Mouse (Mus musculus) liver, embryonic 14.5 days (tissue): Measurements from ENCODE around the gene Ttc21a. TPM values are rescaled to one million over a fixed set of nuclear protein-coding genes. Genes with fewer than 3 reads are reported as not detected.

Experiments
- ATAC-seq: fragments of 200-750 bp; cut with Nextera tagmentation; 2 replicates; pipeline ENCODE4 v1.8.0; 2017; ENCODE audit warnings: moderate number of reproducible peaks, mild to moderate bottlenecking, moderate library complexity; ENCODE audit not compliant: insufficient read depth
- DNase-seq, 3 experiments: peaks; one replicate each; pipeline ENCODE4 v3.0.0-alpha.2; 2012 to 2013; ENCODE audit warnings: low read depth in 3 of 3, low spot score in 3 of 3
- H3K27ac ChIP-seq: fragments of 300-500 bp; sonication (generic); 2 replicates; pipeline ENCODE4 v1.5.1; 2014; ENCODE audit warnings: moderate library complexity, mild to moderate bottlenecking, control low read depth, inconsistent platforms
- H3K27me3 ChIP-seq: fragments of 300-500 bp; sonication (generic); 2 replicates; pipeline ENCODE4 v1.6.1; 2014; ENCODE audit warnings: mild to moderate bottlenecking, low read length, moderate library complexity; ENCODE audit not compliant: control insufficient read depth, insufficient read depth
- H3K36me3 ChIP-seq: fragments of 300-500 bp; sonication (generic); replicated peaks from 2 replicates; pipeline ENCODE4 v1.6.1; 2014; ENCODE audit warnings: low read depth; ENCODE audit not compliant: control insufficient read depth, insufficient read depth
- H3K4me1 ChIP-seq, 2 experiments: fragments of 200-500 bp in 1 of 2; fragments of 300-500 bp in 1 of 2; sonication (generic) in 1 of 2; replicated peaks; 2 replicates each; pipeline ENCODE4 v1.6.1; 2012 to 2014; ENCODE audit warnings: antibody characterized with exemption in 1 of 2, inconsistent platforms in 1 of 2, low read length in 1 of 2; ENCODE audit not compliant: control insufficient read depth in 2 of 2, insufficient read depth in 2 of 2
- H3K4me2 ChIP-seq: fragments of 300-500 bp; sonication (generic); 2 replicates; pipeline ENCODE4 v1.6.1; 2014; ENCODE audit warnings: low read depth, mild to moderate bottlenecking, control low read depth, moderate library complexity
- H3K4me3 ChIP-seq, 2 experiments: fragments of 200-500 bp in 1 of 2; fragments of 300-500 bp in 1 of 2; sonication (generic) in 1 of 2; 2 replicates each; pipeline ENCODE4 v1.5.1; 2012 to 2014; ENCODE audit warnings: low read depth in 2 of 2, low read length in 2 of 2, mild to moderate bottlenecking in 2 of 2, control low read depth in 1 of 2, inconsistent platforms in 1 of 2, moderate library complexity in 1 of 2; ENCODE audit not compliant: insufficient read depth in 1 of 2
- H3K9ac ChIP-seq: fragments of 300-500 bp; sonication (generic); replicated peaks from 2 replicates; pipeline ENCODE4 v1.6.1; 2014; ENCODE audit warnings: mild to moderate bottlenecking, control low read depth, moderate library complexity
- H3K9me3 ChIP-seq: fragments of 300-500 bp; sonication (generic); 2 replicates; pipeline ENCODE4 v1.6.1; 2016; ENCODE audit warnings: low read length, mixed read lengths; ENCODE audit not compliant: control insufficient read depth
- CTCF ChIP-seq: IDR thresholded peaks from 2 replicates; pipeline ENCODE4 v1.5.1; 2016; ENCODE audit warnings: antibody characterized with exemption, low read depth, control low read depth
- EP300 ChIP-seq: IDR thresholded peaks from 2 replicates; pipeline ENCODE4 v1.6.1; 2016; ENCODE audit warnings: antibody characterized with exemption, low read depth
- WGBS: fragments of 180-500 bp; shearing (Covaris S2); extraction: QIAGEN DNeasy Blood & Tissue Kit; methylation state at CpG from one replicate; pipeline ENCODE4 v1.1.7; 2014; ENCODE audit not compliant: insufficient replicate concordance; 5-methylcytosine and 5-hydroxymethylcytosine counted together
- polyA plus RNA-seq, 2 experiments: library from polyadenylated mRNA; depleted of rRNA in 1 of 2; stranded (reverse) in 1 of 2; unstranded in 1 of 2; fragments of >200 nt; fragmentation: Nextera tagmentation in 1 of 2; extraction: Ambion mirVana in 1 of 2; gene quantifications; 2 replicates each; pipeline versions ENCODE4 v1.2.1 to v1.2.3; 2012 to 2014

Gene Ttc21a
- polyA plus RNA-seq, 2 experiments: 0.11 to 0.22 TPM

GRCm38 (mm10) chr9:119970221-119970620 lies 32.8 kb downstream of the Ttc21a start:
- Histone ChIP-seq H3K9ac (no peak overlapping the region), H3K4me1 (no peaks in the 10 kb centered on the region), H3K4me2 (no peak overlapping the region), H3K27me3 (no peaks in the 10 kb centered on the region), H3K27ac (no peak overlapping the region), H3K36me3 (no peaks in the 10 kb centered on the region), H3K9me3 (no peaks in the 10 kb centered on the region), H3K4me3 (no peak overlapping the region)
- WGBS: 40% methylated on average over 6 of the region's 6 CpGs
- TF ChIP-seq CTCF: peak; percentile 65
- no peak for TF ChIP-seq EP300
- ATAC-seq: no peak
- no peak for DNase-seq

- Histone ChIP-seq H3K4me3 (no peak overlapping the region), H3K27me3 (no peaks in the 10 kb centered on the region), H3K36me3 (no peaks in the 10 kb centered on the region), H3K9ac (no peak overlapping the region), H3K4me2 (no peak overlapping the region), H3K4me1 (no peaks in the 10 kb centered on the region), H3K9me3 (no peaks in the 10 kb centered on the region), H3K27ac (no peak overlapping the region)
- WGBS: 68% methylated on average over 7 of the region's 7 CpGs
- no peak for ATAC-seq
- TF ChIP-seq CTCF (no peak), EP300 (no peak)
- no peak for DNase-seq
Observed at GRCm38 (mm10) chr9:119970763-119971656, 33.6 kb downstream of the Ttc21a start.

DNA sequence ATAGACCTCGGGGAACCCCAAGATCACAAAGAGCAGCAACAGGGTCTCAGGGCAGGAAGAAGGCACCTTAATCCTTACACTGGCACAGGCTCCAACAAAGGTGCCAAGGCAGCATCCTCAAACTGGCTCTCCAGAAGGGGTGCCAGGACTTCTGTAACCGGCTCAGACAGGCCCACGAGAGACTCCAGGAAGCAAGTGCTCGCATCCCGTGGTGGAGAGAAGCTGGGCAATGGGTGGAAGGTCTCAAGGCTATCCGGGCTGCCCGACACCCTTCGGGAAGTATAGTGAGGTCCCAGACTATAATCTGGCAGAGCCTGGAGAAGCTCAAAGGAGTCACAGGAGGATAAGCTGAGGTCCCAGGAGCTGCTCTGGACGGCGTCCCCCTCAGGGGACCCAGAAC lies 34.8 kb downstream of the Ttc21a start:
- H3K4me2 ChIP-seq: no peak overlapping the region
- ATAC-seq (no peak), DNase-seq (no peak)
- TF ChIP-seq CTCF (no peak), EP300 (no peak)
- no peaks in the 10 kb centered on the region for H3K27me3 ChIP-seq
- H3K9me3 ChIP-seq: no peaks in the 10 kb centered on the region
- WGBS: 76% methylated on average over 10 of the region's 10 CpGs
- peaks cover 0 to 5% of the 10 kb centered on the region in 2 experiments; a peak in 3 of 4 replicates for H3K4me1 ChIP-seq
- H3K27ac ChIP-seq: no peak overlapping the region
- H3K9ac ChIP-seq: no peak overlapping the region
- no peaks in the 10 kb centered on the region for H3K36me3 ChIP-seq
- no peak overlapping the region for H3K4me3 ChIP-seq

GRCm38 (mm10) chr9:119972582-119972981 lies 35.2 kb downstream of the Ttc21a start:
- Histone ChIP-seq H3K27me3 (no peaks in the 10 kb centered on the region), H3K4me3 (no peak overlapping the region), H3K36me3 (no peaks in the 10 kb centered on the region), H3K4me2 (no peak overlapping the region), H3K4me1 (peaks cover 0 to 8% of the 10 kb centered on the region in 2 experiments; a peak in 3 of 4 replicates), H3K9me3 (no peaks in the 10 kb centered on the region), H3K9ac (no peak overlapping the region), H3K27ac (no peak overlapping the region)
- DNase-seq (no peak), ATAC-seq (no peak)
- 79% methylated on average over 12 of the region's 12 CpGs for WGBS
- TF ChIP-seq EP300 (no peak), CTCF (no peak)

DNA sequence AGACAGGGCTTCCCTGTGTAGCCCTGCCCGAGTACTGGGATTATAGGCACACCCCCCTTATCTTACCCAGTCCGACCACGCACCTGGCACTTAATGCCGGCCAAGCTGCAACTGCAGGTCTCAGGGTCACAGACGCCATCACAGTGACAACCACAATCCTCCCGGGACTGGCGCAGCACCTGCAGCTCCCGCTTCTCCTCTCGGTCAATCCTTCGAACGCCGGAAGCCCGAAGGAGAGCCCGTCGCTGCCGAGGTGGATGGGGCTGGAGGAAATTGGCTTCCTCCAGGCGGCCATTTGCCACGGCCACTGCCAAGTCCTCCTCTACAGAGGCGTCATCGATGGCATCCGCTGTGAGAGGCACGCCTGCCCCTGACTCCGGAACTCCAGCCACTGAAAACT lies 35.9 kb downstream of the Ttc21a start:
- Histone ChIP-seq H3K36me3 (no peaks in the 10 kb centered on the region), H3K4me2 (no peak overlapping the region), H3K9ac (no peak overlapping the region), H3K27me3 (no peaks in the 10 kb centered on the region), H3K9me3 (no peaks in the 10 kb centered on the region), H3K4me3 (no peak overlapping the region), H3K27ac (no peak overlapping the region), H3K4me1 (peaks cover 0 to 12% of the 10 kb centered on the region in 2 experiments; a peak in 3 of 4 replicates)
- ATAC-seq (no peak), DNase-seq (no peak)
- 78% methylated on average over 23 of the region's 23 CpGs for WGBS
- TF ChIP-seq EP300 (no peak), CTCF (no peak)
